Mouse (Mus musculus) cortical plate, adult 2 months (tissue): ENCODE measurements around the gene Gm20481.
A peak's percentile ranks its signal among the peaks of the same experiment; 100 is the strongest.
"Not testable (repeated sequence)": the region's sequence is repeated elsewhere in the genome, so short reads cannot be mapped to it uniquely, and the experiment has no call there.

Experiments used
- CTCF ChIP-seq: fragments of 200-500 bp; IDR thresholded peaks from 2 replicates; pipeline ENCODE4 v1.5.1; 2011; ENCODE audit warnings: mild to moderate bottlenecking, control low read depth, low read length; ENCODE audit not compliant: insufficient read depth; ENCODE audit errors: extremely low read depth
- POLR2A ChIP-seq: fragments of 200-500 bp; IDR thresholded peaks from 2 replicates; pipeline ENCODE4 v1.6.1; 2011; ENCODE audit warnings: mild to moderate bottlenecking, low read length, control low read depth; ENCODE audit not compliant: insufficient read depth; ENCODE audit errors: extremely low read depth

DNA sequence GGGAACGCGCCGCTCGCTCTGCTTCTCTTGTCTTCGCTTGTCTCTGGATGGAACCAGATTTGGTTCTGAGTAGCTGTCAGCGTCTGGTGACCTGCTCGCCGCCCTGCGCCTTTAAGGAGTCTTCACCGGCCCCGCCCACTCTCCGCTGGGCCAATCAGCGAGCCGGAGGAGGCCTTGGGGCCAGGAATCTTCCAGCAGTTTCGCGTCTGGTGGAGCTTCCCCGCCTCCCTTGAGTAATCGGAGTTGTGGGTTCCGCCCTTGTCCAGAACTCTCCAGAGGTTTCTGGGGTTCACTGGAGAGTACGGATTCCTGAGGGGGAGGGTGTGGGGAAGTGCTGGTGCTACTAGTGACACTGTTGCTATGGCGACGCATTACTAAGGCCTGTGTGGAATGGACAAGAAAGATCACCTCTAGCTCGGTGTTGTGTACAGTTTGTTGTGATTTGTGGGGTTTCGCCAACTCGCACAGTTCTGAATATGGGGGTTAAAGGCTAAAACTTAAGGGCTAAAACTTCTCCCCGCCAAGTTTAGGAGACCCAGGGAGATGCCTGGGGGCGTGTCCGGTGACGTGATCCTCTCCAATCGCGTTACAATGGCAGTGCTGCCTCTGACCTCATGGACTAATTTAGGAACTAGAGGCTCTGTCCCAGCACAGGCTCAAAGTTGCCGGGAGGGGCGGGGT is 2.5 kb downstream of the Gm20481 start, which contains the start of the genes Hspa1a and Hspa1l:
- TF ChIP-seq CTCF = not testable (repeated sequence)
- peak; percentile 74 for TF ChIP-seq POLR2A
